Comparison of ENCODE assay signal across 12 mouse cellular contexts in the genomic region with DNA sequence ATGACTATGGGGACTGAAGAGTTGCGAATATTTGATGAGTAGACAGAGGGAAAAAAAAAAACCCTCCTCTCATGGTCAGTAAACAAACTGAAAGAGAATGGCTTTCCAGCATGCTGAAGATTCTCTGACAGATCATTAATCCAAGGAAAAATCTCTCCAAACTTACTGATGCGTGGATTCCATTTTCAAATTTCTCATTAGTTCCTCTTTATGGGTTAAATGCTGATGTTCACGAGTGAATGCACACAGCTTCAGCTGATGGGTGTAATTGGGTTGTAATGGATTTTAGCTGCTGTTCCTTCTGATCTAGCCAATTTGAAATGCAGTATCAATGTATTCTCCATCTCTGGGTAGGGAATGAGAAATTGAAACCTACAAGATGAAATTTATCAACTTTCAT.
"Had no signal": no experiment of that assay in that cellular context is flagged by ENCODE, and none has a peak within 500 bp of the region (broad histone marks: within the 10 kb centered on the region; RNA-seq: fewer than 3 reads in every experiment).

No protein-coding gene starts in this region.

- H3K27me3 ChIP-seq: limb, embryonic 13.5 days; midbrain, embryonic 15.5 days had no signal

- DNase-seq: kidney, adult 8-10 months; left cerebral cortex, postnatal 4 days; lung, adult 18-20 months; lung, postnatal 36 days; right cerebral cortex, adult 18-20 months; right cerebral cortex, postnatal 25 days; thymus, postnatal 36 days had no signal

- H3K4me3 ChIP-seq: limb, embryonic 13.5 days; midbrain, embryonic 15.5 days had no signal

- H3K9me3 ChIP-seq: limb, embryonic 13.5 days; midbrain, embryonic 15.5 days had no signal

- ATAC-seq: lung, postnatal 0 days; midbrain, embryonic 15.5 days had no signal

- H3K4me1 ChIP-seq: limb, embryonic 13.5 days had no signal

- H3K4me2 ChIP-seq: limb, embryonic 13.5 days; midbrain, embryonic 15.5 days had no signal

- H3K36me3 ChIP-seq: limb, embryonic 13.5 days; midbrain, embryonic 15.5 days had no signal

- H3K27ac ChIP-seq: kidney, postnatal 0 days; limb, embryonic 13.5 days; liver, embryonic 14.5 days; midbrain, embryonic 15.5 days had no signal

- H3K9ac ChIP-seq: limb, embryonic 13.5 days; liver, embryonic 14.5 days; midbrain, embryonic 15.5 days had no signal
